Mouse (Mus musculus): Measurements from ENCODE around the gene Vmo1. TPM values are rescaled to one million over a fixed set of nuclear protein-coding genes. Genes with fewer than 3 reads are reported as not detected.

Vmo1 gene
- not detected in 2 replicates for polyA plus RNA-seq (2012; ENCODE audit: low replicate concordance)

GRCm38 (mm10) chr11:70514288-70514687 is at the start of gene Vmo1:
Vmo1 (minus strand) TSS chr11:70514616.

GRCm38 (mm10) chr11:70562287-70562994 is 48.0 kb upstream of the Vmo1 start, which contains the start of gene Mink1:
Mink1 (plus strand) TSS chr11:70562881.

GRCm38 (mm10) chr11:70539877-70540587 is 25.6 kb upstream of the Vmo1 start, which contains the start of gene Pld2:
Pld2 (plus strand) TSS chr11:70540064.

GRCm38 (mm10) chr11:70532839-70533238 is 18.4 kb upstream of the Vmo1 start, which contains the start of gene Gm40193:
Gm40193 (minus strand) TSS chr11:70532939.

GRCm38 (mm10) chr11:70525184-70525678 is 10.8 kb upstream of the Vmo1 start, which contains the start of gene Psmb6:
Psmb6 (plus strand) TSS chr11:70525367.

GRCm38 (mm10) chr11:70518923-70519322 is 4.5 kb upstream of the Vmo1 start, which contains the start of gene Gltpd2:
Gltpd2 (plus strand) TSS chr11:70519196.

GRCm38 (mm10) chr11:70504970-70505369 is 9.4 kb downstream of the Vmo1 start, which contains the start of gene Tm4sf5:
Tm4sf5 (plus strand) TSS chr11:70505244.

Other genes starting within 250 kb of the Vmo1 start
- 0.10 TPM in 1 of 2 replicates, not detected in the other for gene Alox12e, start 192.0 kb downstream of the Vmo1 start, polyA plus RNA-seq (2012; ENCODE audit: low replicate concordance)
- 1.4 and 1.8 TPM in 2 replicates for gene Alox15, start 162.6 kb downstream of the Vmo1 start, polyA plus RNA-seq (2012; ENCODE audit: low replicate concordance)
- 34.5 and 61.0 TPM in 2 replicates for gene Pelp1, start 104.6 kb downstream of the Vmo1 start, polyA plus RNA-seq (2012; ENCODE audit: low replicate concordance)
- 412 and 439 TPM in 2 replicates for gene Arrb2, start 82.0 kb downstream of the Vmo1 start, polyA plus RNA-seq (2012; ENCODE audit: low replicate concordance)
- gene Med11, start 62.7 kb downstream of the Vmo1 start, polyA plus RNA-seq (2012; ENCODE audit: low replicate concordance): 13.9 and 47.2 TPM in 2 replicates
- gene Zmynd15, start 55.2 kb downstream of the Vmo1 start, polyA plus RNA-seq (2012; ENCODE audit: low replicate concordance): 2.2 and 3.7 TPM in 2 replicates
- 5.5 and 6.1 TPM in 2 replicates for gene Cxcl16, start 54.6 kb downstream of the Vmo1 start, polyA plus RNA-seq (2012; ENCODE audit: low replicate concordance)
- 0.40 and 1.2 TPM in 2 replicates for gene Tm4sf5, start 9.4 kb downstream of the Vmo1 start, polyA plus RNA-seq (2012; ENCODE audit: low replicate concordance)
- gene Gltpd2, start 4.6 kb upstream of the Vmo1 start, polyA plus RNA-seq (2012; ENCODE audit: low replicate concordance): not detected in 2 replicates
- gene Psmb6, start 10.8 kb upstream of the Vmo1 start, polyA plus RNA-seq (2012; ENCODE audit: low replicate concordance): 57.2 and 129 TPM in 2 replicates
- not detected in 2 replicates for gene Gm40193, start 18.3 kb upstream of the Vmo1 start, polyA plus RNA-seq (2012; ENCODE audit: low replicate concordance)
- 2.8 and 4.8 TPM in 2 replicates for gene Pld2, start 25.4 kb upstream of the Vmo1 start, polyA plus RNA-seq (2012; ENCODE audit: low replicate concordance)
- gene Mink1, start 48.3 kb upstream of the Vmo1 start, polyA plus RNA-seq (2012; ENCODE audit: low replicate concordance): 149 and 293 TPM in 2 replicates
- gene 4930544D05Rik, start 101.2 kb upstream of the Vmo1 start, polyA plus RNA-seq (2012; ENCODE audit: low replicate concordance): not detected in 2 replicates
- gene Chrne, start 104.6 kb upstream of the Vmo1 start, polyA plus RNA-seq (2012; ENCODE audit: low replicate concordance): 0.98 and 1.9 TPM in 2 replicates
- gene Gp1ba, start 124.5 kb upstream of the Vmo1 start, polyA plus RNA-seq (2012; ENCODE audit: low replicate concordance): 0.47 and 1.1 TPM in 2 replicates
- 97.5 and 293 TPM in 2 replicates for gene Rnf167, start 132.6 kb upstream of the Vmo1 start, polyA plus RNA-seq (2012; ENCODE audit: low replicate concordance)
- gene Slc25a11, start 132.9 kb upstream of the Vmo1 start, polyA plus RNA-seq (2012; ENCODE audit: low replicate concordance): 60.4 and 82.0 TPM in 2 replicates
- gene Pfn1, start 140.0 kb upstream of the Vmo1 start, polyA plus RNA-seq (2012; ENCODE audit: low replicate concordance): 4,148 and 9,034 TPM in 2 replicates
- 15.7 and 25.1 TPM in 2 replicates for gene Eno3, start 142.6 kb upstream of the Vmo1 start, polyA plus RNA-seq (2012; ENCODE audit: low replicate concordance)
- 87.8 and 103 TPM in 2 replicates for gene Spag7, start 154.8 kb upstream of the Vmo1 start, polyA plus RNA-seq (2012; ENCODE audit: low replicate concordance)
- 59.8 and 107 TPM in 2 replicates for gene Camta2, start 173.5 kb upstream of the Vmo1 start, polyA plus RNA-seq (2012; ENCODE audit: low replicate concordance)
- gene Inca1, start 185.5 kb upstream of the Vmo1 start, polyA plus RNA-seq (2012; ENCODE audit: low replicate concordance): 0.36 and 0.41 TPM in 2 replicates
- gene Kif1c, start 185.9 kb upstream of the Vmo1 start, polyA plus RNA-seq (2012; ENCODE audit: low replicate concordance): 37.7 and 84.2 TPM in 2 replicates
- 3.1 and 3.2 TPM in 2 replicates for gene Zfp3, start 249.6 kb upstream of the Vmo1 start, polyA plus RNA-seq (2012; ENCODE audit: low replicate concordance)